In genomic region chr3:102309756-102310155, GRCm38 (mm10) we compare ENCODE assay signal across 9 mouse cellular contexts.
DNase-seq lines count a peak whose midpoint lies in the region; ATAC-seq and TF ChIP-seq lines count a peak whose summit lies in the region.
"Had no signal": no experiment of that assay in that cellular context is flagged by ENCODE, and none has a peak within 500 bp of the region (broad histone marks: within the 10 kb centered on the region; RNA-seq: fewer than 3 reads in every experiment).

No protein-coding gene starts in this region.

- no peaks in the 10 kb centered on the region for H3K4me1 ChIP-seq in liver, embryonic 14.5 days (replicated peaks; ENCODE audit: control insufficient read depth in 2 of 2, insufficient read depth in 2 of 2, low read length in 1 of 2)

- no peak for TF ChIP-seq EP300 in liver, embryonic 14.5 days (IDR thresholded peaks at IDR 0.05; ENCODE audit: low read depth)

- DNase-seq in A20 (ENCODE audit: low read depth, low spot score) (peak; percentile 4), adipocyte (ENCODE audit: low spot score) (peak; percentile 39)
- DNase-seq in embryo, embryonic 11.5 days (ENCODE audit: low read depth, low spot score): peak; percentile 39
- DNase-seq in heart, adult 9 months (ENCODE audit: low spot score in 2 of 2): peak; percentile 40 to 74
- peak; percentile 75 to 86 for DNase-seq in kidney, postnatal 25 days
- DNase-seq in liver, embryonic 14.5 days (ENCODE audit: low read depth in 3 of 3, low spot score in 3 of 3): no peak
- DNase-seq in right cerebral cortex, postnatal 14 days: peak; percentile 74
- DNase-seq in B cell, adult 2 months: no peak

- no peak overlapping the region for H3K4me2 ChIP-seq in liver, embryonic 14.5 days (ENCODE audit: low read depth)
- H3K4me2 ChIP-seq: embryonic facial prominence, embryonic 13.5 days had no signal

- no peaks in the 10 kb centered on the region for H3K36me3 ChIP-seq in liver, embryonic 14.5 days (replicated peaks; ENCODE audit: control insufficient read depth, insufficient read depth, low read depth)
- H3K36me3 ChIP-seq: embryonic facial prominence, embryonic 13.5 days had no signal

- no peak overlapping the region for H3K4me3 ChIP-seq in liver, embryonic 14.5 days (ENCODE audit: insufficient read depth in 1 of 2, low read depth in 2 of 2, low read length in 2 of 2)
- H3K4me3 ChIP-seq: embryonic facial prominence, embryonic 13.5 days had no signal

- WGBS in liver, embryonic 14.5 days (ENCODE audit: insufficient replicate concordance): 9% methylated on average over 9 of the region's 9 CpGs

- TF ChIP-seq CTCF in liver, embryonic 14.5 days (IDR thresholded peaks at IDR 0.05; ENCODE audit: low read depth): peak; percentile 63

- no peak for ATAC-seq in liver, embryonic 14.5 days (ENCODE audit: insufficient read depth)

- no peak overlapping the region for H3K27ac ChIP-seq in liver, embryonic 14.5 days
- H3K27ac ChIP-seq: embryonic facial prominence, embryonic 13.5 days had no signal

- H3K9ac ChIP-seq in liver, embryonic 14.5 days (replicated peaks): no peak overlapping the region
- H3K9ac ChIP-seq: embryonic facial prominence, embryonic 13.5 days had no signal

- no peaks in the 10 kb centered on the region for H3K27me3 ChIP-seq in liver, embryonic 14.5 days (ENCODE audit: control insufficient read depth, insufficient read depth, low read length)
- H3K27me3 ChIP-seq: embryonic facial prominence, embryonic 13.5 days had no signal

- no peaks in the 10 kb centered on the region for H3K9me3 ChIP-seq in liver, embryonic 14.5 days (ENCODE audit: control insufficient read depth, low read length)
- H3K9me3 ChIP-seq: embryonic facial prominence, embryonic 13.5 days had no signal

Comparison
In these comparisons a context has a peak if more than half of its experiments do, and no peak if none do; other contexts are left out.
1. DNase-seq: peak in A20 (single experiment), adipocyte (single experiment), embryo, embryonic 11.5 days (single experiment), heart, adult 9 months (2 of 2), kidney, postnatal 25 days (2 of 2) and right cerebral cortex, postnatal 14 days (single experiment); none in liver, embryonic 14.5 days (0 of 3) and B cell, adult 2 months (0 of 2).